29 mouse cellular contexts compared by ENCODE assay signal in the genomic region with DNA sequence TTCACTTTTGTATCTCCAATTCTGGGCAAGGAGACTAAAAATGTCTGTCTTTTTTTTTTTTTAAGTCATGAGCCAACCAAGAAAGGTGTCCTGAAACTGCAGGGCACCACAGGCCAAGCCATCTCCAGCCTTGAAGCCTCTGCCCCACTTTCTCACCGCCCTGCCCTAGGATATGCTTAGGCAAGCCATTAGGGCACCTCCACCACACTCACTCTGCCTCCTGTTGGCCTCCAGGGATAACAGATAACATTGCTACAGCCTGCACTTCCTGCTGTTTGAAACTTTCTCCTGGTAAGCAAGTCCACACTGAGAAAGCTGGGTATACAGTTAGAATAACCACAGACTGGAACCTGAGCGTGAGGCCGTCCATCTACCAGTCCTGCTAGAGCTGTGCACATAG.
DNase-seq lines count a peak whose midpoint lies in the region; ATAC-seq and TF ChIP-seq lines count a peak whose summit lies in the region.
"Had no signal": no experiment of that assay in that cellular context is flagged by ENCODE, and none has a peak within 500 bp of the region (broad histone marks: within the 10 kb centered on the region; RNA-seq: fewer than 3 reads in every experiment).

No protein-coding gene starts in this region.

- 75% methylated on average over 3 of the region's 3 CpGs for WGBS in heart, embryonic 13.5 days
- WGBS in intestine, postnatal 0 days = 62% methylated on average over 3 of the region's 3 CpGs

- DNase-seq in adrenal gland, postnatal 14 days = peak; percentile 40
- DNase-seq in adrenal gland, postnatal 25 days = no peak
- DNase-seq in heart, postnatal 10 days = no peak
- peak; percentile 87 for DNase-seq in adipocyte (ENCODE audit: low spot score)
- no peak for DNase-seq in left cerebral cortex, postnatal 36 days (ENCODE audit: low spot score in 2 of 2)
- DNase-seq: cerebellum, adult 8-10 months; cerebellum, postnatal 25 days; forebrain, postnatal 0 days; gastrocnemius, postnatal 14 days; heart, postnatal 36 days; kidney, adult 11 months; kidney, postnatal 25 days; lung, embryonic 14.5 days; lung, postnatal 14 days; midbrain, embryonic 14.5 days; retina, postnatal 1 day; right cerebral cortex, postnatal 14 days had no signal

- TF ChIP-seq CTCF in intestine, postnatal 0 days (IDR thresholded peaks at IDR 0.05; ENCODE audit: low read depth) = peak; percentile 65

- peaks cover 25% of the 10 kb centered on the region for H3K36me3 ChIP-seq in heart, embryonic 13.5 days
- H3K36me3 ChIP-seq in intestine, postnatal 0 days (ENCODE audit: control insufficient read depth, insufficient read depth) = peaks cover 19% of the 10 kb centered on the region
- H3K36me3 ChIP-seq: embryonic facial prominence, embryonic 10.5 days; forebrain, embryonic 12.5 days; limb, embryonic 10.5 days; limb, embryonic 15.5 days had no signal

- H3K4me2 ChIP-seq in heart, embryonic 13.5 days = no peak overlapping the region
- 0 out of 2 replicates have a peak overlapping the region, but pooled peaks have one; percentile 27 for H3K4me2 ChIP-seq in intestine, postnatal 0 days (replicated peaks; ENCODE audit: low read depth)
- H3K4me2 ChIP-seq: embryonic facial prominence, embryonic 15.5 days; forebrain, embryonic 12.5 days; hindbrain, embryonic 12.5 days; kidney, embryonic 15.5 days; limb, embryonic 15.5 days; liver, embryonic 15.5 days; lung, embryonic 14.5 days had no signal

- peaks cover 31% of the 10 kb centered on the region for H3K4me1 ChIP-seq in heart, embryonic 13.5 days
- 0 out of 2 replicates have a peak, but pooled peaks cover 3% of the 10 kb centered on the region for H3K4me1 ChIP-seq in intestine, postnatal 0 days (replicated peaks; ENCODE audit: control insufficient read depth, insufficient read depth, low read length)
- H3K4me1 ChIP-seq: embryonic facial prominence, embryonic 15.5 days; kidney, embryonic 15.5 days; limb, embryonic 10.5 days; liver, embryonic 15.5 days had no signal

- H3K9me3 ChIP-seq in heart, embryonic 13.5 days = no peaks in the 10 kb centered on the region
- no peaks in the 10 kb centered on the region for H3K9me3 ChIP-seq in intestine, postnatal 0 days (ENCODE audit: control insufficient read depth)
- H3K9me3 ChIP-seq: embryonic facial prominence, embryonic 10.5 days; embryonic facial prominence, embryonic 15.5 days; forebrain, embryonic 12.5 days; G1E; hindbrain, embryonic 12.5 days; kidney, embryonic 15.5 days; limb, embryonic 10.5 days; limb, embryonic 15.5 days; liver, embryonic 15.5 days had no signal

- no peak overlapping the region for H3K4me3 ChIP-seq in heart, embryonic 13.5 days
- no peak overlapping the region for H3K4me3 ChIP-seq in intestine, postnatal 0 days (ENCODE audit: low read depth, low read length)
- H3K4me3 ChIP-seq: embryonic facial prominence, embryonic 10.5 days; embryonic facial prominence, embryonic 15.5 days; forebrain, embryonic 12.5 days; hindbrain, embryonic 12.5 days; kidney, embryonic 15.5 days; limb, embryonic 10.5 days; limb, embryonic 15.5 days; liver, embryonic 15.5 days had no signal

- ATAC-seq in heart, embryonic 13.5 days (ENCODE audit: extremely low read depth, insufficient number of reproducible peaks, low FRiP score, low TSS enrichment) = no peak
- peak; percentile 68 for ATAC-seq in intestine, postnatal 0 days
- ATAC-seq: forebrain, postnatal 0 days; hindbrain, postnatal 0 days had no signal

- no peaks in the 10 kb centered on the region for H3K27me3 ChIP-seq in heart, embryonic 13.5 days (replicated peaks)
- no peaks in the 10 kb centered on the region for H3K27me3 ChIP-seq in intestine, postnatal 0 days (replicated peaks; ENCODE audit: control insufficient read depth, insufficient read depth, low read length)
- H3K27me3 ChIP-seq: embryonic facial prominence, embryonic 15.5 days; forebrain, embryonic 12.5 days; hindbrain, embryonic 12.5 days; kidney, embryonic 15.5 days; limb, embryonic 15.5 days; liver, embryonic 15.5 days had no signal

- no peak overlapping the region for H3K9ac ChIP-seq in heart, embryonic 13.5 days
- no peak overlapping the region for H3K9ac ChIP-seq in intestine, postnatal 0 days (ENCODE audit: low read depth, low read length)
- H3K9ac ChIP-seq: embryonic facial prominence, embryonic 15.5 days; forebrain, embryonic 12.5 days; forebrain, postnatal 0 days; hindbrain, embryonic 12.5 days; kidney, embryonic 15.5 days; limb, embryonic 15.5 days; liver, embryonic 15.5 days; lung, embryonic 14.5 days had no signal

- H3K27ac ChIP-seq in heart, embryonic 13.5 days (replicated peaks) = 0 out of 2 replicates have a peak overlapping the region, but pooled peaks have one; percentile 7
- peak overlapping the region; percentile 36; the same call in 1 of the 2 replicates for H3K27ac ChIP-seq in intestine, postnatal 0 days (ENCODE audit: low read depth, low read length)
- H3K27ac ChIP-seq: embryonic facial prominence, embryonic 10.5 days; embryonic facial prominence, embryonic 15.5 days; forebrain, embryonic 12.5 days; hindbrain, embryonic 12.5 days; hindbrain, postnatal 0 days; kidney, embryonic 15.5 days; limb, embryonic 10.5 days; limb, embryonic 15.5 days; liver, embryonic 15.5 days had no signal

- intact Hi-C loops in heart, postnatal 10 days (cut with DNase I) = no loop called here
- intact Hi-C loops in left cerebral cortex, postnatal 36 days (cut with DNase I) = no loop called here

Comparison
In these comparisons a context has a peak if more than half of its experiments do, and no peak if none do; other contexts are left out.
1. DNase-seq: peak in adrenal gland, postnatal 14 days (single experiment) and adipocyte (single experiment); none in adrenal gland, postnatal 25 days (single experiment), heart, postnatal 10 days (0 of 2) and left cerebral cortex, postnatal 36 days (0 of 2).